Mouse (Mus musculus): ENCODE measurements around the gene Nqo1.

Gene Nqo1

DNA sequence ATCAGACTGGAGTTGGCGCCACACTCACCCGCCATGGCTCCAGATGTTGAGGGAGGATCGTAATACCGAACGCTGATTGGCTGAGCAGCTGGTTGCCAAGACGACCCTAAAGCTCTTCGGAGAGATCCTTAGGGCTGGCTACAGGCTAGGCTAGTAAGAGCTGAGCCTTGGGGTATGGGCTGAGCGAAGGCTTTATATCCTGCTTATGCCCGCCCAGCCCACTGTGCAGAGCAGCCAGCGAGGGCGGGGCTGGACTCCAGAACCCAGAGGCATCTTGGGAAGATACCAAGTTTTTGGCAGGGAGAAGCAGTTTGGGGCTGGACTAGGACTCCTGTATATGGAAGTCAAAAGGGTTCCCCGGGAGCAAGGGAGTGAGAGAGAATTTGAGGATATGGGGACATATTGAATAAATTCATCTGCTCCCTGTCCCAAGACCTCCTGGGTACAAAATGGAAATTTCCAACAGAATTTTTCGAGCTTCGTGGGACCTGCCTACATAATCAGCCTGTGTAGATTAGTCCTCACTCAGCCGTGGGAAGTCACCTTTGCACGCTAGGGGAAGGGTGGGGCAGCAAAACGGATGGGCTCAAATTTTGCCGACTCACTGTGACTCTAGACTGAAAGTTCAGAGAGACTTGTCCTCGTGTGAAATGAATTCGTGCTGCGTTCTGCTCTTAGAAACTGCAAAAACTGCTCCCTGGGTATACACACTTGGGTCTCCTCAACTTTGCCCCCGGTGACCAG, at the start of gene Nqo1:
Gene Nqo1, minus strand, starts transcription at position 169 of the 744 bp plus-strand sequence.
- DNase-seq: peak; percentile 88

DNA sequence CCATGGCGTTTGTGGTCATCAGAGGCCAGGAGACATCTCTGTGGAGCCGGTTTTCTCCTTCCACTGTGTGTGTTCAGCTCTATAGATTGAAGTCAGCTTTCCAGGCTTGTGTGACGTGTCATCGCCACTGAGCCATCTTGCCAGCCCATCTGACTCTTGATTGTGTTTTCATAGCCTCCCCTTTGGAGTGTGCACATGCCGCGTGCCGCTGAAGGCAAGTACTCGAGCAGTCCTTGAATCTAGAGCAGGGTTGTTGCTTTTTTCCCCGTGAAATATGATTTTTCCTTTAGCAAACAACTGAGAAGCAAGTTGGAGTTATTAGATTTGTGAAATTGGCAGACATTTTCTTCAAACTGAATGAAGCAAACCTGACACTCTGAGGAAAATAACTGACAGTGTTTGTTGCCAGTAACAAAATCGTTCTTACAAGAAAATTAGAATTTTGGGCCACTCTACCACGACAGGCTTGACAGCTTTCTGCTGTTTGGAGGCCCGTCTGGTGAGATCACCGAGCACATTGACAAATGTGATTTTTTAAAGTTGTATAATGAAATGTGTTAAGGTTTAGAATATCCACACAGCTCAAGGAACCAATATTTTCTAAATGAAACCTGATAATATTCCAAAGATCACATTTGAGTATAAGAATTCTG, 48.5 kb upstream of the Nqo1 start:
- no peak for DNase-seq

DNA sequence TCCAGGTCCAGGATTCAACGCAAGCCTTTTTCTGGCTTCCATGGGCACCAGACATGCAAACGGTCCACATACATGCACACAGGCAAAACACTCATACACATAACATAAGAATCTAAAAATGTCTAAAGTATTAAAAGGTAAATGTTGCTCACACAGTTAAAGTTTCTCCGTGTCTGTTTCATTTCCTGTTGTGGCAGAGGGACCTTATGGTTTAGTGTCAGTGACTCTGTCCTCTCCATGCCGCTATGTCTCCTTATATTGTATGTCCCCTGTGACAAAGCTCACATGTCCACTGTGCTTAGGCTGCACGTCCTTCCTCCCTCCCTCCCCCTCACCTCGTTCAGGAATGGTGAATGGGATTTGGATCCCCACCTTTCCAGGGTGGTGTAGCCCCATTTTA, 46.6 kb upstream of the Nqo1 start:
- DNase-seq: no peak

DNA sequence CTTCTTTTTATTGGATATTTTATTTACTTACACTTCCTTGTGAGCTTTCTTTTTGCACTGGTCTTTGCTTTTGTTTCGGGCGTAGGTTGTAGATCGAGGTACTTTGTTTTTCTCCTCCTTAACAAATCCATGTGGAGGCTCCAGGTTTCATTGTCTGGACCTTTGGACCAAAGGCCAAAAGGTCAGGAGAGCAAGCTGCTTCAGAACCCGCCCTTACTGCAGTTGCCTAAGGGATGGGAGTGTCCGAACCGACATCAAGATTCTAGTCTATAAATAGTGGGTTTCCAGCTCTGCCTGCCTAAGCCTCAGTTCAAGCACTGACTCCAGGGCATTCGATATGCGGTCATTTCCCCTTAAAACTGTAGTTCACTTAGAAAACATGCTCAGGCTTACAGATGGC, 46.1 kb upstream of the Nqo1 start:
- DNase-seq: peak; percentile 52

DNA sequence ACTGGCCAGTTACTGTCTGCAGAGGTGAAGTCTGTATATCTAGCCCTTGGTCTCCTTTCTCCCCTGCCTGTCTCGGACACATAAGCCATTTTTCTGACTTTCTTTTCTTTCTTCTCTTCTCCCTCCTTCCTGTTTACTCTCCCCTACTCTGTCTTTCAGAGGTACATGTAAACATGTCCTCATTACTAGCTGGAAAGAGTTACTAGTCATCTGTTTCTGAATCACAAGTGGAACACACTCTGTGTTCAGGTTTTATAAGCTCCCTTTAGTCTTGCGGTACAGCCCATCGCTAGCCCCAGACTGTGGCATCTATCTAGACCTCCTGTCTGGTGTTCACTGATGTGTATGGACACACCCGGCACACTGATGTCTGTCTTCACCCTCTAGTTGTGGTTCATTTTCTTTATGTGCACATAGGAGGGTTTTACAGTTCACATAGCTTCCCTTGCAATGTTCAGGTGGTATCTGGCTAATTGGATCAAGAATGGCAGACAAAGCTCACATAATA, 45.4 kb upstream of the Nqo1 start:
- DNase-seq: no peak

DNA sequence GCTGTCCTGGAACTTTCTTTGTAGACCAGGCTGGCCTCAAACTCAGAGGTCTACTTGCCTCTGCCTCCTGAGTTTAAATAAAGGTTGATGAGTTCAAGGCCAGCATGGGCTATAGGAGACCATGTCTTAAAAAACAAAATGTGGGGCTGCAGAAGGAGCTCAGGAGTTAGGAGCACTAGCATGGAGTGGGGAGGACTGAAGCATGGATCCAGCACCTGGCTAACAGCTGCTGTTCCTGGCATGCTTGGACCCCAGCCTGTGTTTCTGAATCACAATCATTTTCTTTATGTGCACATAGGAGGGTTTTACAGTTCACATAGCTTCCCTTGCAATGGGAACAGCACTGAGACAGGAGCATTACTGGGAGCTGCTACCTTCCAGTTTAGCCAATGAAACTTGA, 44.7 kb upstream of the Nqo1 start:
- no peak for DNase-seq

- DNase-seq: peak; percentile 36
Measured at GRCm38 (mm10) chr8:107444626-107445025, 41.6 kb upstream of the Nqo1 start.

DNA sequence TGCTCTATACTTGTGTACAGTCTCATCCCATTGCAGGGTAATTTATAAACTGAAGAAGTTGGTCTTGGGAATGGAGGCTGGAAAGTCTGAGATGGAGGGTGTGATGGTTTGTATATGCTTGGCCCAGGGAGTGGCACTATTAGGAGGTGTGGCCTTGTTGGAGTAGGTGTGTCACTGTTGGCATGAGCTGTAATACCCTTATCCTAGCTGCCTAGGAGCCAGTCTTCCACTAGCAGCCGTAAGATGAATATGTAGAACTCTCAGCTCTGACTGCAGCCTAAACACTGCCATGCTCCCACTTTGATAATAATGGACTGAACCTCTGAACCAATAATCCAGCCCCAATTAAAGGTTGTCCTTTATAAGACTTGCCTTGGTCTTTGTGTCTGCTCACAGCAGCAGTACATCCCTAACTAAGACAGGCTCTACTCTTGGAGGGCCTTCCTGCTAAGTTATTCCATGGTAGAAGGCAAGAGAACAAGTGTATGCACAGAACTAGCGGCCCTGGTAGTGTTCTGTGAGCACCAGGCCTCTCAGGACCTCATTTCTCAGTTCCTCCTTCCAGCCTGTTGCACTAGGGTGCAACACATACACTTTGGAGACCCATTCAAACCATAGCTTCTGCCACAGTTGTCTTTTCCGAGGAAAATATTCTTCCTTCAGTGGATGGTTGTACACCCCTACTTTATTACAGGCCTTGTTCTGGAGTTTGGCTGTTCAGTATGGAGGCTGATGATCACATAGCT, 37.0 kb upstream of the Nqo1 start:
- DNase-seq: no peak

GRCm38 (mm10) chr8:107437711-107438110, 34.7 kb upstream of the Nqo1 start:
- peak; percentile 45 for DNase-seq

DNA sequence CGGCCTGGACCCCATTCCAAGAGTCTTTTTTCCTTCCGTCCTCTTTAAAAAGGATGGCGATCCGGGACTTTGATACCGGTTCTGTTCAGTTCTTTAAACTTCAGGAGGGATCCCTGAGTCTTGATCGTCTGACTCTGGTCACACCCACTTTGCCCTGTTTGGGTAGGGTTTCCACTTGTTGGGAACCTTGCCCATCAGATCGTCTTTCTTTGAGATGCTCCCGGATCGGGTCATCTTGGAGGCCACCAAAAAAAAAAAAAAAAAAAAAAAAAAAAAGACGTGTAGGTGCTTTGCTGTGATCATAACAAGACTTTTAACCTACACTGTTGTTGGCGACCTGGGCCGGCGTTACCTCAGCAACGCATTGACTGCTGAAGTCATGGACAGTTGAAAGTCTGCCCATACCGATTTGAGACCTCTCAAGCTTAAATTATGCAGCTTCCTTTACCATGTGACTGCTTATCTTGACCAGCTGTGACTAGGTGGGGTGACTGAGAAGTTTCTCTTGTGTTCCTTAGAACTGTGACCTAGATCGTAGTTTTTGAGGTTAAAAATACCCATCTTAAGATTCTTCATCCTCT, 33.9 kb upstream of the Nqo1 start:
- peak; percentile 41 for DNase-seq

DNA sequence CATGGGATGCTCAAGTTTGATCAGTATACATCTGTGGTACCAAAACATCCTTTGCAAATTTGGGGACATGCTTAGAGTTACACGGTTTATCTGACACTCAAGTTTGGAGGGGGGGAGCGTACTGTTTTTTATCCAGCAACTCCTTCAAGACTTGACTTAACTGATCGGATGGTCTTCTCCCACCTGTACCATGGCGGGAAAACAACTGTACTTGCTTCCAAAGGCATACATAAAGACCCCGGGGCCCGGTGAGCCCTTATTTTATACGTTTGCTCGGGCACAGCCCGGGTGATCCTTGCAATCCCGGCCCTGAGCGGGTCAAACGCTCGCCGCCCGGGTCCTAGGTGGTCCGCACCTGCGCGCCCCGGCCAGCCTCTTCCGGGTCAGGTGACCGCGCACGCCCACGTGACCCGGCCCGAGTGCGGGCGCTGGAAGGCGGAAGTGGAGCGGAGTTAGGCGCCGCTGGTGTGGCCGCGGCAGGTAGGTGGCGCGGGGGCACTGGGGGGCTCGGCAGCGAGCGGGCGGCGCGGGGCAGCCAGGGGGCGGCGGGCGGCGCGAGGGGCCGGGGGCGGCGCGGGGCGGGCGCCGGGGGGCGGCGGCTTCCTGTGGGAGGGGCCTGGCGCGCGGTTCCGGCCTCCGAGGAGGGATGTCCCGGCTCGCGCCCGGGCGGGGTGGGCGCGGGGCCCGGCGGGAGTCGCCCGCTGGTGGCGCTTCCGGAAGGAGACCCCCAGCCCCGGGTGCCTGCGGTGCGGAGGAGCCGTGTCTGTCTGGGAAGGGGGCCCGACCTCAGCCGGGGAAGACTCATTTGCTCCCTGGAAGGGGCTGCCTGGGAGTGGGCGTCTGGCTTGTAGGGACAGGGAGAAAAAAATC, 33.2 kb upstream of the Nqo1 start, which contains the start of gene Wwp2:
Gene Wwp2, plus strand, starts transcription at position 404 of the 870 bp plus-strand sequence.
- peak; percentile 88 for DNase-seq

- DNase-seq: no peak
Measured at GRCm38 (mm10) chr8:107435421-107435961, 32.5 kb upstream of the Nqo1 start.

- DNase-seq: no peak
Measured at GRCm38 (mm10) chr8:107430821-107431220, 27.8 kb upstream of the Nqo1 start.

DNA sequence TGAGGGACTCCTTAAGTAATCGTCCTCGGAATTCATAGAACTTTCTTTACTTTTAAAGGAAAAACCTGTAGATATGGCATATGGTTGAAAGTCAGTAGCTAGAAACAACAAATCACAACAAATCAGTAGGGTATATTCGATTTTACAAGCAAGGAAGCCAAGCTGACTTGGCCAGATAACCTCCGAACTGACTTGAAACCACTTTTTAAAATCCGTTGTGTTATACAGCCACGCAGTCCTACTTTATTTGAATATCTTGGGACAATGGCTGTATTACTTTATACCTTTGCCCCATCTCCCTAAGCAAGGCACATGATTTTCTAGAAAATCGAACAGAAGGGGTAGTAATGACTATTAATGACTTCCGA, 22.2 kb upstream of the Nqo1 start:
- no peak for DNase-seq

DNA sequence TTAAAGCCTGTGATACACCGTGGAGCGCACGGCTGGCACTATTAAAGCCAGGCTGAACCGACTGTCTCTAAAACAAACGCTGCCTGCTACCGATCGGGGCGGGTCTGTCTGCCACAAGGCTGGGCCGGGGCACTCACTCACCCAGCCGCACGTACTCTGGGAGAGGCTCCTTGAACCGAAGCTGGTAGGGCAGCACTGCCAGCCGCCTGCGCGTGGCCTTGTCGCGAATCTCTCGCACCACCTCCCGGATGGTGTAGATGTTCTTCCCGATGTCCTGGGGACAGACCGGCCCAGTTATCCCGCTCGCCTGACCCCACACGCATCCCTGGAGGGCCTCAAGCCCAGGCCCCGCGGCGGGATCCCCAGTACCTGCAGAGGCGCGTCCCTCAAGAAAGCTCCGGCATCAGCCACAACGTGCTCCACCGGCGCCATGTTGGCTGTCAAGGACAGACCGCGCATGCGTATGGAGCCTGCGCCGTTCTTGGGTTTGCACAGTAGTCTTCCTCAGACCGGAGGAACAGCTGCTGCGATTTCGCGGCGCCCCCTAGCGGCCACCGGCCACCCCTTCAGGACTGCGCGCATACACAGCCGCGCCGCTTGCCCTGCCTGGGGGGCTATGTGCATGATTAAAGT, 21.7 kb upstream of the Nqo1 start, which contains the start of gene Nob1:
Gene Nob1, minus strand, starts transcription at position 455 of the 633 bp plus-strand sequence.
- peak; percentile 99 for DNase-seq

GRCm38 (mm10) chr8:107424176-107424575, 21.2 kb upstream of the Nqo1 start:
- DNase-seq: no peak

GRCm38 (mm10) chr8:107417001-107417400, 14.0 kb upstream of the Nqo1 start:
- DNase-seq: no peak

GRCm38 (mm10) chr8:107413881-107414280, 10.9 kb upstream of the Nqo1 start:
- no peak for DNase-seq

GRCm38 (mm10) chr8:107412552-107412951, 9.5 kb upstream of the Nqo1 start:
- DNase-seq: no peak

- DNase-seq: peak; percentile 37
Measured at GRCm38 (mm10) chr8:107411391-107411790, 8.4 kb upstream of the Nqo1 start.

GRCm38 (mm10) chr8:107405935-107406334, 2.9 kb upstream of the Nqo1 start:
- DNase-seq: no peak

Data from kidney, postnatal 10 days (tissue).